Mouse (Mus musculus): ENCODE data around the gene Vti1a. TPM values are rescaled to one million over a fixed set of nuclear protein-coding genes. Genes with fewer than 3 reads are reported as not detected.

Vti1a gene
- 10 to 100 TPM; 63.5 to 68.1 TPM for total RNA-seq (2021)
- long read RNA-seq, experiment 1, full-length matches to known transcripts = 29 of 64 reads
- long read RNA-seq, experiment 1, partial matches to known transcripts = 5 of 64 reads
- long read RNA-seq, experiment 1, other reads (novel, unspliced or antisense) = 30 of 64 reads
- long read RNA-seq, experiment 2, full-length matches to known transcripts = 17 of 43 reads
- long read RNA-seq, experiment 2, partial matches to known transcripts = 2 of 43 reads
- long read RNA-seq, experiment 2, other reads (novel, unspliced or antisense) = 24 of 43 reads

- peak; percentile 86 to 87 for DNase-seq (ENCODE audit: low spot score in 2 of 2)
Measured at GRCm38 (mm10) chr19:55316109-55316714, at the start of gene Vti1a. Gene Vti1a (plus strand): TSS chr19:55316295.

GRCm38 (mm10) chr19:55266786-55267185 lies 49.3 kb upstream of the Vti1a start:
- DNase-seq (ENCODE audit: low spot score in 2 of 2) = no peak

- no peak for DNase-seq (ENCODE audit: low spot score in 2 of 2)
Measured at GRCm38 (mm10) chr19:55268150-55268549, 47.9 kb upstream of the Vti1a start.

- no peak for DNase-seq (ENCODE audit: low spot score in 2 of 2)
Measured at GRCm38 (mm10) chr19:55269051-55269450, 47.0 kb upstream of the Vti1a start.

- no peak for DNase-seq (ENCODE audit: low spot score in 2 of 2)
Measured at GRCm38 (mm10) chr19:55271448-55271847, 44.6 kb upstream of the Vti1a start.

- no peak for DNase-seq (ENCODE audit: low spot score in 2 of 2)
Measured at GRCm38 (mm10) chr19:55273340-55273739, 42.8 kb upstream of the Vti1a start.

GRCm38 (mm10) chr19:55276100-55276499 lies 40.0 kb upstream of the Vti1a start:
- DNase-seq (ENCODE audit: low spot score in 2 of 2) = no peak

GRCm38 (mm10) chr19:55276770-55277169 lies 39.3 kb upstream of the Vti1a start:
- DNase-seq (ENCODE audit: low spot score in 2 of 2) = no peak

- DNase-seq (ENCODE audit: low spot score in 2 of 2) = no peak
Measured at GRCm38 (mm10) chr19:55284093-55284492, 32.0 kb upstream of the Vti1a start.

- DNase-seq (ENCODE audit: low spot score in 2 of 2) = no peak
Measured at GRCm38 (mm10) chr19:55286034-55286433, 30.1 kb upstream of the Vti1a start.

GRCm38 (mm10) chr19:55288974-55289373 lies 27.1 kb upstream of the Vti1a start:
- no peak for DNase-seq (ENCODE audit: low spot score in 2 of 2)

- DNase-seq (ENCODE audit: low spot score in 2 of 2) = no peak
Measured at GRCm38 (mm10) chr19:55290621-55291270, 25.3 kb upstream of the Vti1a start.

- no peak for DNase-seq (ENCODE audit: low spot score in 2 of 2)
Measured at GRCm38 (mm10) chr19:55292210-55292850, 23.8 kb upstream of the Vti1a start.

- DNase-seq (ENCODE audit: low spot score in 2 of 2) = no peak
Measured at GRCm38 (mm10) chr19:55293175-55293574, 22.9 kb upstream of the Vti1a start.

- no peak for DNase-seq (ENCODE audit: low spot score in 2 of 2)
Measured at GRCm38 (mm10) chr19:55295075-55295474, 21.0 kb upstream of the Vti1a start.

- DNase-seq (ENCODE audit: low spot score in 2 of 2) = no peak
Measured at GRCm38 (mm10) chr19:55295556-55295955, 20.5 kb upstream of the Vti1a start.

- no peak for DNase-seq (ENCODE audit: low spot score in 2 of 2)
Measured at GRCm38 (mm10) chr19:55296301-55296700, 19.8 kb upstream of the Vti1a start.

- DNase-seq (ENCODE audit: low spot score in 2 of 2) = no peak
Measured at GRCm38 (mm10) chr19:55297489-55297888, 18.6 kb upstream of the Vti1a start.

GRCm38 (mm10) chr19:55297961-55298360 lies 18.1 kb upstream of the Vti1a start:
- no peak for DNase-seq (ENCODE audit: low spot score in 2 of 2)

GRCm38 (mm10) chr19:55299378-55299777 lies 16.7 kb upstream of the Vti1a start:
- DNase-seq (ENCODE audit: low spot score in 2 of 2) = no peak

GRCm38 (mm10) chr19:55300525-55300924 lies 15.6 kb upstream of the Vti1a start:
- DNase-seq (ENCODE audit: low spot score in 2 of 2) = no peak

GRCm38 (mm10) chr19:55305024-55305423 lies 11.1 kb upstream of the Vti1a start:
- no peak for DNase-seq (ENCODE audit: low spot score in 2 of 2)
